Mouse (Mus musculus) heart, postnatal 0 days (tissue): ENCODE measurements around the gene Aig1.

Experiments
- CTCF ChIP-seq: IDR thresholded peaks from 2 replicates; pipeline ENCODE4 v1.5.1; 2016; ENCODE audit warnings: antibody characterized with exemption, control low read depth, low read depth
- EP300 ChIP-seq: IDR thresholded peaks from 2 replicates; pipeline ENCODE4 v1.6.1; 2016; ENCODE audit warnings: antibody characterized with exemption, low read depth

DNA sequence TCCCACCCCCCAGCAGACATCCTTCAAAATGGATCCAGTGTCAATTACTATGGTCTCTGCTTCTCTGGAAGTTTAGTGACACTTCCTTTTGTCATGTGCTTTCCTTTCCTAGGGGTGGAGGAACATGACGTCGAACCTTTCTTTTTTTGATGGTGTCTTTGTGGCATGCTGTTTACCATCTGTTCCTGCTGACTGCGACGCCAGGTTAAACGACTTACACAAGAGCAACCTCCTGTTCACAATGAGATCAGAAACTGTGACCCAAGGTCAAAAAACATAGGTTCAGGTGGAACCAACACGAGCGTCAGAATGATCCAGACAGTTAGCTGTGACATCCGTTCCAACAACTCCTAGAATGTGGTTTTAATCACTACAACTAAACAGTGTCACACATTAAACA, 166.7 kb downstream of the Aig1 start:
- TF ChIP-seq CTCF, result no peak
- no peak for TF ChIP-seq EP300
